Mouse (Mus musculus) right cerebral cortex, postnatal 25 days (tissue): Measurements from ENCODE around the gene Slc44a2.

Source experiments
- DNase-seq: peaks from one replicate; pipeline ENCODE4 v3.0.0; 2022

Gene Slc44a2

GRCm38 (mm10) chr9:21392646-21393175 lies 72.2 kb downstream of the Slc44a2 start:
- no peak for DNase-seq

GRCm38 (mm10) chr9:21395692-21396091 lies 75.2 kb downstream of the Slc44a2 start:
- no peak for DNase-seq

- DNase-seq = no peak
Measured at GRCm38 (mm10) chr9:21397170-21397569, 76.7 kb downstream of the Slc44a2 start.

- no peak for DNase-seq
Measured at GRCm38 (mm10) chr9:21401042-21401441, 80.5 kb downstream of the Slc44a2 start.

- no peak for DNase-seq
Measured at GRCm38 (mm10) chr9:21402764-21403253, 82.3 kb downstream of the Slc44a2 start.

- no peak for DNase-seq
Measured at GRCm38 (mm10) chr9:21403745-21404144, 83.2 kb downstream of the Slc44a2 start.
